Mouse (Mus musculus): ENCODE data around the gene Ddx58. TPM values are rescaled to one million over a fixed set of nuclear protein-coding genes. Genes with fewer than 3 reads are reported as not detected.

Gene Ddx58
- total RNA-seq, 2 experiments from 2014 or later, result 3.1 to 5.1 TPM

- intact Hi-C loops (cut with DNase I), result no loop called here
- no peak for DNase-seq (ENCODE audit: low spot score in 2 of 2)
Measured at GRCm38 (mm10) chr4:40154751-40155150, 84.9 kb downstream of the Ddx58 start.

Other genes with a start within 250 kb of the Ddx58 start
- gene Aco1, start 96.7 kb downstream of the Ddx58 start, total RNA-seq (2021), result 10 to 100 TPM; 34.6 to 37.2 TPM
- gene Smim27, start 29.8 kb upstream of the Ddx58 start, total RNA-seq (2021), result 10 to 100 TPM; 10.5 to 11.6 TPM
- 10 to 100 TPM; 16.6 to 18.5 TPM for gene Topors, start 30.0 kb upstream of the Ddx58 start, total RNA-seq (2021)
- gene Ndufb6, start 39.6 kb upstream of the Ddx58 start, total RNA-seq (2021), result 100 to 1,000 TPM; 207 to 219 TPM
- gene Tmem215, start 232.4 kb upstream of the Ddx58 start, total RNA-seq (2021), result 10 to 100 TPM; 16.5 to 21.1 TPM

All from left cerebral cortex, postnatal 14 days (tissue).